Mouse (Mus musculus) gastrocnemius, postnatal 14 days (tissue): ENCODE data around the gene Sema4f. TPM values are rescaled to one million over a fixed set of nuclear protein-coding genes. Genes with fewer than 3 reads are reported as not detected.
A peak's percentile ranks its signal among the peaks of the same experiment; 100 is the strongest.

Experiments
- DNase-seq: peaks from one replicate; pipeline ENCODE4 v3.0.0; 2021; ENCODE audit warnings: mixed read lengths
- intact Hi-C: fragments of 180-260 bp; cut with DNase I; formaldehyde crosslinking; loops from one replicate; pipeline ENCODE4 v1.15.1; 2025; ENCODE audit warnings: low total_unique reads
- total RNA-seq, 2 experiments: library from RNA; stranded (reverse); gene quantifications; 2 replicates each; pipeline ENCODE4 v1.2.3; 2021

Sema4f gene
- total RNA-seq, 2 experiments from 2014 or later, result 0.16 to 0.71 TPM

- intact Hi-C loops, result no loop called here
- DNase-seq, result no peak
Measured at GRCm38 (mm10) chr6:82917076-82917777, 22.3 kb downstream of the Sema4f start.

GRCm38 (mm10) chr6:82916459-82916858 lies 23.1 kb downstream of the Sema4f start:
- intact Hi-C loops, result no loop called here
- no peak for DNase-seq

DNA sequence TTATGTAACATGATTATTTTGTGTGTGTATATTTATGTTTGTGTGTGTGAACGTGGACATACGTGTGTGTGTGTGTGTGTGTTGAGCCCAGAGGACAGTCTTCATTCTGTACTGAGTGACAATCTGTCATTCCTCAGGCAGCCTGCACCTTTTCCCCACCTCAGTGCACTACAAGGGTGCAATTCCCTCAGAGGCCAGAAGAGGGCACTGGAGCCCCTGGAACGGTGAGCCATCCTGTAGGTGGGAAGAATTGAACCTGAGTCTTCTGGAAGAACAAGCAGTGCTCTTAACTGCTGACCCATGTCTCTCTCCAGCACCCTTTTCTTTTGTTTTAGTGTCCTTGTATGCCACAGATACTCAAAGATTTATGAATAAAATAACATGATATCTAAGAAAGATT lies 23.7 kb downstream of the Sema4f start:
- intact Hi-C loops, result no loop called here
- DNase-seq, result peak; percentile 20

DNA sequence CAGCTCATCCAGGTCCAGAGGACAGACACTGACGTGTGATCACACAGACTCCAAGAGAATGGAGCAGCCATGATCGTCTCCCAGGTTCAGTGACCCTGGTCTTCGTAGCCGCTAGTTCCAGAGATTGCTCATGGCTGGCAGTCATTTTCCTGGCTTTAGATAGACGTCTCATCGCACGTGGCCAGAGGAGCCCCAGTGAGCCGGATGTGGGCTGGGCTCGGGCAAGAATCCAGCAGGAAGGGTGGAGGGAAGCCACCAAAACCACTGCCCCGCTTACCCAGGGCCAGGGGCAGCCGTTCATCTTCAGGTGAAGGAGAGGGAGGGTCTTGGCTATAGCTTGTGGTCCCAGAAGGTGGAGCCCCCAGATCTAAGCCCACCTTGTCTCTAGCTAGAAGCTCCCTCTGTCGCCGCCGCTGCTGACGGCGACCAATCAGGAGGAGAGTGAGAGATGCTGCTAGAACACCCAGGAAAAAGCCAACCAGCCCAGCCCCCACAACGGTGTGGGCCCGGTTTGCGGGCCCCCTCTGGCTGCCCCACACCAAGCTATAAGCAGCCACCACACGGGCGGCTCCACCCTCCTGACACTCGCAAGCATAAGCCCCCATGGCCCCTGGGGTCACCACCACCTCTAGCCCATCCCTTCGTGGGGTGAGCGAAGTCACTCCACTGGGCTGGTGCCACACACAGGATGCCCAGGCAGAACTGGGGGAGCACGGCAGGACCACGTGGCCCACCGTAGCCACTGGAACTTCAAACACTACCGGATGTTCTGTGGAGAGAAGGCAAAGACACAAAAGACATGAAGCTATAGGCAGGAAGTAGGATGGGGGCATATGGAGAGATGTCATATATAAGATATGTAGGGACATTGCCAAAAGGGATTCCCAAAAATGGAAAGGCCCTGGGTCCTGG lies 26.0 kb downstream of the Sema4f start:
- DNase-seq, result no peak
- intact Hi-C loops, result loop anchor here (2.0 kb wide), 1 partner anchor 53 kb away; no protein-coding TSS in a partner anchor

DNA sequence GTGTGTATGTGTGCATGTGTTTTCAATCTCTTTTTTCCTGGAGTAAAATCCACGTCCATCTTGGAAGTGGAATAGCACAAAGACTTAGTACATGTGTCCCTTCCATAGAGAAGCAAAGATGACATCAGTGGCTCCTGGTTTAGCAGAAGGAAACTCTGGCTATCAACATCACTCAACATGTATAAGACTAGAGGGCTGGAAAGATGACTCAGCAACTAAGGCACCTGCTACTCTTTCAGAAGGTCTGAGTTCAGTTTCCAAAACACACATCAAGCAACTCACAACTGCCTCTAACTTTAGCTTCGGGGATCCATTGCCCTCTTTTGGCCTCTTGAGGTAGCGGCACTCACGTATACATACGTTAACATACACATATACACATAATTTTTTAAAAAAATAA lies 28.3 kb downstream of the Sema4f start:
- no peak for DNase-seq
- intact Hi-C loops, result no loop called here

GRCm38 (mm10) chr6:82909136-82909855 lies 30.3 kb downstream of the Sema4f start:
- intact Hi-C loops, result no loop called here
- DNase-seq, result peak; percentile 38

GRCm38 (mm10) chr6:82908034-82908433 lies 31.5 kb downstream of the Sema4f start:
- intact Hi-C loops, result no loop called here
- no peak for DNase-seq

DNA sequence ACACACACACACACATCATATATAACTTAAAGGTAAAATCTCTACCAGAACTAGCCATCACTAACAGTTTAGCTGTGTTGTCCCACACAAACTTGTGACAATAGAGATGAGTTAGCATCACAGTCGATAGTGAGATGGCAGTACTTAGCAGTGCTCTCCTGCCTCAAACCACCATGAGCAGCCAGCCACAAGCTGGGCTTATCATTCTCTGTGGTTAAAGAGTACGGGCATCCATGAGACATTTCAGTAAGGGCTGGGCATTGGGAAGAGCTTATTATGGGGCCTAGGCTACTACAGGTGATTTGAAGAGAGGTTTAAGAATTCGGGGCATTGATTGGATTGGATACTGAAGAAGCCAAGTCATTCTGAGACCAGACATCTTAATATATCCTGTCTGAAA lies 32.6 kb downstream of the Sema4f start:
- DNase-seq, result no peak
- intact Hi-C loops, result no loop called here

DNA sequence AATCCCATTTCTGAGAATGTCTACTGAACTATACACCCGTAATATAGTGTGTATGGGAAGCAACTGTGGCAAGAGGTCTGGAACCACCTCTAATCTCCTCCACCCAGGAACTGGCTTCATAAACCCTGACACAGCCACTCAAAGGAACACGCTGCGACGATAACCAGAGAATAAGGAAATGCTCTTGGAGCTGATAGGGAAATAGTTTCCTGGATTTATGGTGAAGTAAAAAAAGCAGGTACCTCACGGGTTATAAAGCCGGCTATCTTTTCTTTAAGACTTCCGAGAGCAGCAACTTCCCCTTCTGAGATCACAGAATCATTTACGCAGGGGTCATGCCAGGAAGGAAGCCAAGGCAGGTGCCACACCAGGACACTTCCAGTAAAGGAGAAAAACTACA lies 37.0 kb downstream of the Sema4f start:
- intact Hi-C loops, result no loop called here
- no peak for DNase-seq

DNA sequence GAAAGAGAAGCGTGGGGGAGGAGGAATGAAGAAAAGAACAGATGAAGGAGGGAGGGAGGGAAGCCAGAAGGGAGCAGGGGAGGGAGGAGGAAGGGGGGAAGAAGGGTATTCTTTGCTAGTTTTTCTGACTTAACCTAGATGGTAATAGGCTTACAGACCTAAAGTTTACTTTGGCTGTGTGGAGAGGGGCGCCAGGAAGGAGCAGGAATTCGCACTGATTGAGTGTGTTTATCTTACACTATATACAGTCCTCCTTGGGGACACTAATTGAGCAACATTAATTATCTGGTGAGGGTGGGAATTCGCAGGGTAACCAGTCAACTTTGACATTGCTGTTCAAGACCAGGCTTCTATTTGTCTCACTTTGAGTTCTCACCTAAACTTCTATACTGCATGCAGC lies 40.8 kb downstream of the Sema4f start:
- no peak for DNase-seq
- intact Hi-C loops, result no loop called here

DNA sequence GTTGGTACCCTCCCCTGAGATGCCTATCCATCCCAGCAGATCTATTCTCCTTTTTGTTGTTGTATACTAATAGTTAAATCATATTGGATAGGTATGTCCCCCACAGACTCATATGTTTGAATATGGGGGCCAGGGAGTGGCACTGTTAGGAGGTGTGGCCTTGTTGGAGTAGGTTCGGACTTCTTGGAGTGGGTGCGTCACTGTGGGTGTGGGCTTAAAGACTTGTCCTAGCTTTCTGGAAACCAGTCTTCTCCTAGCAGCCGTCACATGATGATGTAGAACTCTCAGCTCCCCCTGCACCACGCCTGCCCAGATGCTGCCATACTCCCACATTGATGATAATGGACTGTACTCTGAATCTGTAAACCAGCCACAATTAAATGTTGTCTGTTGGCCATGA lies 41.3 kb downstream of the Sema4f start:
- intact Hi-C loops, result no loop called here
- DNase-seq, result no peak

- DNase-seq, result no peak
- intact Hi-C loops, result no loop called here
Measured at GRCm38 (mm10) chr6:82897311-82897710, 42.3 kb downstream of the Sema4f start.

DNA sequence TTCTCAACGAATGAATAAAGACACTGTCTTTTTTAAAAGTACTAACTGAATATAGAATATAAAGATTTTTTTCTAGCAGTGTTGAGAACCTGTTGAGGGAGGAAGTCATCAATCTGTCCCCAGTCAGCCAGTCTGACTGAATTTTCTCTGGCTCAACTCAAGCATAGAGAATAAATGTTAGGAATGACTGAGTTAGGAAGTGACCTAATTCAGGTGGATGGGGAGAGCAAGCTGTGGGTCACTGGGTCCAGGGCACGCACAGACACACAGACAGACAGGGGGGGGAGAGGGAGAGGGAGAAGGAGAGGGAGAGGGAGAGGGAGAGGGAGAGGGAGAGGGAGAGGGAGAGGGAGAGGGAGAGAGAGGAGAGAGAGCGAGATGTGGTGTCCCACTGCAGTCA lies 46.2 kb downstream of the Sema4f start:
- intact Hi-C loops, result loop anchor here (5.0 kb wide), 1 partner anchor 156 kb away; no protein-coding TSS in a partner anchor
- no peak for DNase-seq

GRCm38 (mm10) chr6:82892540-82892939 lies 47.0 kb downstream of the Sema4f start:
- intact Hi-C loops, result loop anchor here (5.0 kb wide), 1 partner anchor 155 kb away; no protein-coding TSS in a partner anchor
- no peak for DNase-seq

DNA sequence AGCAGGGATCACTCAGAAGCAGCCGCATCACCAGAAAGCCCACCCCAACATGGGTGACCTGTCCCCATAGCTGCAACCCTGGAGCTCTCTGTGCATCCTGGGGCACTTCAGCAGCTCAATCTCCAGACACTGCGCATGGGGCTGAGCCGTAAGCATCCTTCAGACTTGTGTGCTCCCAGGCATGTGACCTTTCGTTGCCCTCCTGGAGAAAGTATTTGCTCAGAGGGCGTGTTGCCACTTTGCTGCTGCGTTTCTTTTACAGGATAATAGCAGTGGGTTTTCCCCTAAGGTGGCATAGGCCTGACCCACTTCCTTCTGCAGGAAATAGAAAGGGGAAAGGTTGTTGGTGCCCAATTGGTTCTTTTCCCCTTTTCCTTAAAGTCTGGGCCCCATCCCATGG lies 48.1 kb downstream of the Sema4f start:
- no peak for DNase-seq
- intact Hi-C loops, result loop anchor here (5.0 kb wide), 1 partner anchor 154 kb away; no protein-coding TSS in a partner anchor

DNA sequence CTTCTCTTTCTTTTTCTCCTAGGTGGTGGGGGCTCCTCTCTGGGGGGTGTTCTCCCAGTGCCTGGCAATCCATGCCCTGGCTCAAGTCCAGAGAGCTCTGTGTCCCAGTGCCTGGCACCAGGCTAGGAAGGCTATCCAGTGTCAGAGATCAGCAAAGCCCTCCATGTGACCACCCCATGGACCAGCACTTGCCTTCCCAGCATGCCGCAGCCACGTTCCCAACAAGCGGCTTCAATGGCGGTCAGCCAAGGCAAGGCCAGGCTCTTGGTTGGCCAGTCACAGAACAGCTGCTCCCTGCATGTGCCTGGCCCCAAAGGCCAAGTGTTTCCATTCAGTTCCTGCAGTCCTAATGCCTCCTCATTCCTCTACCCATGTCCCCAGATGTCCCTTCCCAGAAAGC lies 53.2 kb downstream of the Sema4f start:
- intact Hi-C loops, result no loop called here

GRCm38 (mm10) chr6:82885909-82886308 lies 53.7 kb downstream of the Sema4f start:
- no peak for DNase-seq
- intact Hi-C loops, result no loop called here

More for the DNA sequence above, 53.2 kb downstream of the Sema4f start:
- DNase-seq, result peak; percentile 84

DNA sequence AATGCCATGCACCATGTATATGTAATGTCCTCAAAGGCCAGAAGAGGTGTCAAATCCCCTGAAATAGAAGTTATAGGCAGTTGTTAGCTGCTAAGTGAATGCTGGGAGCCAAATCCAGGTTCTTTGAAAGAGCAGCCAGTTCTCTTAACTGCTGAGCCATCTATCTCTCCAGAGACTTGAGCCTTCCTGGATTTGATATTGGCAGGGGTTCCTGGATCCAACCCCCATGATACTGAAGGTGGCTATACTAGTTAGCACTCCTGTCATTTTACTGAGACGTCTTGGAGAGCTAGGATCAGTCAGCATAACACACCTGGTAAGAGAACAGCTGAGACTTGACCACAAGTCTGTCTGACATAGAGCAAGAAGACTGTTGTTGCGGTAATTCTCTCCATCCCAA lies 54.1 kb downstream of the Sema4f start:
- no peak for DNase-seq
- intact Hi-C loops, result no loop called here

DNA sequence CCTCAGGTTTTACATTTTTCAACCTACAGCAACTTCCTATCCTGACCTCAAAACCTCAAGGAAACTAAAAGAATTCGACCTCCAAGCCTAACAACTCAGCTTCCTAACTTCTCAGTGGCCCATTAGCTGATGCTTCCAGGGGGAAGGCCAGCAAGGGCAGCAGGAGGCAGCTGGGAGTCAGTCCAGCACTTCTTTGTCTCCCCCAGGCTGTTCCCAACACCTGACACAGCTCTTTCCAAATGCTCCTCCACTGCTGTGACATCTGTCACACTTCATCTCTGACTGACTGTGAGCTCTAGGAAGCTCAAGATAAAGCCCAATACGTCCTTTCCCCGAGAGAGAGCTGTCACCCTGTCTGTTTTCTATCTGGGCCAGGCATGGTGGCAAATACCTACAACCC lies 55.0 kb downstream of the Sema4f start:
- intact Hi-C loops, result no loop called here

GRCm38 (mm10) chr6:82881485-82882096 lies 58.0 kb downstream of the Sema4f start:
- DNase-seq, result peak; percentile 69
- intact Hi-C loops, result no loop called here

More for the DNA sequence above, 55.0 kb downstream of the Sema4f start:
- DNase-seq, result no peak
